Mouse (Mus musculus): ENCODE results near the gene Rangrf.

- TF ChIP-seq POLR2AphosphoS5 (IDR thresholded peaks at IDR 0.05; ENCODE audit: insufficient replicate concordance, low read depth, low read length) (no peak), CTCF (IDR thresholded peaks at IDR 0.05; ENCODE audit: low read depth, low read length) (no peak)
These were observed 4.3 kb upstream of the Rangrf start for GRCm38 (mm10) chr11:68979320-68979733.

All from G1E (cell line).